Mouse (Mus musculus) erythroblast, embryonic 14.5 days (primary cell): ENCODE data around the gene Spata22.

Source experiments
- GATA1 ChIP-seq: IDR thresholded peaks from 2 replicates; pipeline ENCODE4 v1.6.1; 2012; ENCODE audit warnings: low read length, inconsistent platforms, mixed read lengths
- TAL1 ChIP-seq: IDR thresholded peaks from 3 replicates; pipeline ENCODE4 v1.6.1; 2012; ENCODE audit warnings: low read length, inconsistent platforms, mixed read lengths

GRCm38 (mm10) chr11:73284351-73284750 lies 45.2 kb upstream of the Spata22 start:
- TF ChIP-seq TAL1, result no peak
- TF ChIP-seq GATA1, result no peak
